Mouse (Mus musculus) A20 (cell line): ENCODE results near the gene Lrrc74b.
"Not testable (repeated sequence)": the region's sequence is repeated elsewhere in the genome, so short reads cannot be mapped to it uniquely, and the experiment has no call there.

Experiments used
- DNase-seq: peaks from one replicate; pipeline ENCODE4 v3.0.0-alpha.2; 2011; ENCODE audit warnings: low read depth, low spot score

Lrrc74b gene

GRCm38 (mm10) chr16:17561128-17561750 lies at the start of gene Lrrc74b:
Gene Lrrc74b, minus strand, starts transcription at chr16:17561247.
- DNase-seq = no peak

GRCm38 (mm10) chr16:17605684-17606083 lies 44.6 kb upstream of the Lrrc74b start:
- no peak for DNase-seq

- no peak for DNase-seq
Observed at GRCm38 (mm10) chr16:17604941-17605340, 43.9 kb upstream of the Lrrc74b start.

GRCm38 (mm10) chr16:17600944-17601562 lies 40.0 kb upstream of the Lrrc74b start:
- peak; percentile 55 for DNase-seq

GRCm38 (mm10) chr16:17590731-17591130 lies 29.7 kb upstream of the Lrrc74b start:
- DNase-seq = no peak

- no peak for DNase-seq
Observed at GRCm38 (mm10) chr16:17584555-17584954, 23.5 kb upstream of the Lrrc74b start.

- DNase-seq = peak; percentile 34
Observed at GRCm38 (mm10) chr16:17583064-17583463, 22.0 kb upstream of the Lrrc74b start, which contains the start of gene Slc7a4. Gene Slc7a4, minus strand, starts transcription at chr16:17583214.

GRCm38 (mm10) chr16:17576825-17577215 lies 15.8 kb upstream of the Lrrc74b start:
- DNase-seq = no peak

- no peak for DNase-seq
Observed at GRCm38 (mm10) chr16:17575870-17576824, 15.1 kb upstream of the Lrrc74b start.

- DNase-seq = no peak
Observed at GRCm38 (mm10) chr16:17566186-17566585, 5.1 kb upstream of the Lrrc74b start.

GRCm38 (mm10) chr16:17564771-17565170 lies 3.7 kb upstream of the Lrrc74b start:
- DNase-seq = no peak

GRCm38 (mm10) chr16:17564221-17564620 lies 3.2 kb upstream of the Lrrc74b start:
- no peak for DNase-seq

GRCm38 (mm10) chr16:17563580-17563979 lies 2.5 kb upstream of the Lrrc74b start:
- no peak for DNase-seq

- DNase-seq = no peak
Observed at GRCm38 (mm10) chr16:17561751-17562208, 733 bp upstream of the Lrrc74b start, which contains the start of gene P2rx6. Gene P2rx6, plus strand, starts transcription at chr16:17561885.

- DNase-seq = no peak
Observed at GRCm38 (mm10) chr16:17559396-17560027, 1.5 kb downstream of the Lrrc74b start.

GRCm38 (mm10) chr16:17558811-17559210 lies 2.2 kb downstream of the Lrrc74b start:
- DNase-seq = peak; percentile 6

- peak; percentile 70 for DNase-seq
Observed at GRCm38 (mm10) chr16:17557947-17558480, 3.0 kb downstream of the Lrrc74b start.

GRCm38 (mm10) chr16:17556907-17557306 lies 4.1 kb downstream of the Lrrc74b start:
- DNase-seq = no peak

GRCm38 (mm10) chr16:17556180-17556579 lies 4.9 kb downstream of the Lrrc74b start:
- DNase-seq = no peak

- not testable (repeated sequence) for DNase-seq
Observed at GRCm38 (mm10) chr16:17554702-17555101, 6.3 kb downstream of the Lrrc74b start.
